Mouse (Mus musculus): ENCODE data around the gene Hoxa5. TPM values are rescaled to one million over a fixed set of nuclear protein-coding genes. Genes with fewer than 3 reads are reported as not detected.

The Hoxa5 gene
- polyA plus RNA-seq, 1 experiment = 0.46 TPM

- Histone ChIP-seq H3K9me3 (peaks cover 9% of the 10 kb centered on the region; the same call in 1 of the 2 replicates), H3K27me3 (replicated peaks) (peaks cover 100% of the 10 kb centered on the region), H3K36me3 (replicated peaks; ENCODE audit: low read length) (no peaks in the 10 kb centered on the region), H3K4me1 (peaks cover 50% of the 10 kb centered on the region), H3K4me3 (replicated peaks) (no peak overlapping the region)
- TF ChIP-seq FLI1 (IDR thresholded peaks at IDR 0.05; ENCODE audit: low read length) = no peak
- no peak for TF ChIP-seq GATA1 (IDR thresholded peaks at IDR 0.05; ENCODE audit: borderline replicate concordance, low read length)
Observed at GRCm38 (mm10) chr6:52247766-52248637, 43.6 kb upstream of the Hoxa5 start.

DNA sequence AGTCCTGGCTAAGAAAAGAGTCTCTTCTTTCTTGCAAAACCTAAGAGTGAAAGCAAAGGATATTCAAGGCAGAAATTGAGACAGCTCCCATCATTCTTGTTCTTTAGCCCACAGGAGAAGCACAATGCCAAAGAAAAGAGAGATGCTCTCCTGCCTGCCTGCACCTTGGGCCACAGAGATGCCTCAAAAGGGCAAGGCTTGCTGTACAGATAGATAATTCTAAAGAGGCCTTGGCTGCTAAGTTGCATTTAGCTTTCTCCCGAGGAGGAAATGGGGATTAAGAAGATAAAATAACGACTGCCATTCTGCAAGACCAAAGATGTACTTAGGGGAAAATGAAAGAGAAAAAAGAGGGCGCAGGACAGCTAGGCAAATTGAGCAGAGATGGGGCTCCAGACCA, 42.5 kb upstream of the Hoxa5 start:
- H3K4me3 ChIP-seq (replicated peaks) = no peak overlapping the region
- peaks cover 99% of the 10 kb centered on the region for H3K27me3 ChIP-seq (replicated peaks)
- no peak for TF ChIP-seq FLI1 (IDR thresholded peaks at IDR 0.05; ENCODE audit: low read length)
- peaks cover 43% of the 10 kb centered on the region for H3K4me1 ChIP-seq
- no peaks in the 10 kb centered on the region for H3K36me3 ChIP-seq (replicated peaks; ENCODE audit: low read length)
- peaks cover 2% of the 10 kb centered on the region; the same call in 1 of the 2 replicates for H3K9me3 ChIP-seq

GRCm38 (mm10) chr6:52246403-52246803, 42.0 kb upstream of the Hoxa5 start:
- H3K9me3 ChIP-seq = peaks cover 2% of the 10 kb centered on the region; the same call in 1 of the 2 replicates
- peak overlapping the region; percentile 53 for H3K4me3 ChIP-seq (replicated peaks)
- no peaks in the 10 kb centered on the region for H3K36me3 ChIP-seq (replicated peaks; ENCODE audit: low read length)
- peaks cover 44% of the 10 kb centered on the region for H3K4me1 ChIP-seq
- TF ChIP-seq GATA1 (IDR thresholded peaks at IDR 0.05; ENCODE audit: borderline replicate concordance, low read length) (no peak), FLI1 (IDR thresholded peaks at IDR 0.05; ENCODE audit: low read length) (no peak)
- H3K27me3 ChIP-seq (replicated peaks) = peaks cover 99% of the 10 kb centered on the region

GRCm38 (mm10) chr6:52245757-52246142, 41.4 kb upstream of the Hoxa5 start, which contains the start of gene Hoxa11:
TSS of gene Hoxa11 (minus strand) at chr6:52245810.
- H3K9me3 ChIP-seq = no peaks in the 10 kb centered on the region
- H3K27me3 ChIP-seq (replicated peaks) = peaks cover 99% of the 10 kb centered on the region
- no peaks in the 10 kb centered on the region for H3K36me3 ChIP-seq (replicated peaks; ENCODE audit: low read length)
- peak within 1 kb of the TSS; percentile 75 for H3K4me3 ChIP-seq (replicated peaks)
- H3K4me1 ChIP-seq = peaks cover 46% of the 10 kb centered on the region
- TF ChIP-seq GATA1 (IDR thresholded peaks at IDR 0.05; ENCODE audit: borderline replicate concordance, low read length) (no peak), FLI1 (IDR thresholded peaks at IDR 0.05; ENCODE audit: low read length) (no peak)

DNA sequence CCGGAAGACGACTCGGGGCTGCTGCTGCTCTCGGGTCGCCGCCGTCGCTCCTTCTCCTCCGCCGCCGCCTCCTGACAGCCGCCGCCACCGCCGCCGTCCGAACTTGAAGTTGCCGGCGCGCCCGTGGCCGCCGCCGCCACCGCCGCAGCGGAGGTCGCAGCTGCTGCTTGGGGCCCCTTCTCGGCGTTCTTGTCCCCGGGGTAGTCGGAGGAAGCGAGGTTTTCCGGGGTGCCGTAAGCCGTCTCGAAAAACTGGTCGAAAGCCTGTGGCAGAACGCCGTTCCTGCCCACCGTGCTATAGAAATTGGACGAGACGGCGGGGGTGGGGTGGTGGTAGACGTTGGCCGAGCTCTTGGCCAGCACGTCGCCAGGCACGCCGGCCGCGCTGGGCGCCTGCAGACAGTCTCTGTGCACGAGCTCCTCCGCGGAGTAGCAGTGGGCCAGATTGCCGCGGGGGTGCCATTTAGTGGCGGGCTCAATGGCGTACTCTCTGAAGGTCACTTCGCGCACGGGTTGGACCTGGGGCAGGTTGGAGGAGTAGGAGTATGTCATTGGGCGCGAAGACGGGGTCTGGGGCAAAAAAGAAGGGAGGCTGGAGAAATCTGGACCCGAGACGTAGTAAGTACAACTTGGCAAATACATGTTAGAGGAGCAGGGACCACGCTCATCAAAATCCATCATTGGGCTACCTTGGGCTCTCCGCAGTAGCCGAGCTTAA, 40.8 kb upstream of the Hoxa5 start:
- TF ChIP-seq GATA1 (IDR thresholded peaks at IDR 0.05; ENCODE audit: borderline replicate concordance, low read length) = no peak
- no peak for TF ChIP-seq FLI1 (IDR thresholded peaks at IDR 0.05; ENCODE audit: low read length)
- H3K36me3 ChIP-seq (replicated peaks; ENCODE audit: low read length) = no peaks in the 10 kb centered on the region
- peaks cover 52% of the 10 kb centered on the region for H3K4me1 ChIP-seq
- H3K27me3 ChIP-seq (replicated peaks) = peaks cover 99% of the 10 kb centered on the region
- H3K9me3 ChIP-seq = no peaks in the 10 kb centered on the region
- H3K4me3 ChIP-seq (replicated peaks) = peak overlapping the region; percentile 75

DNA sequence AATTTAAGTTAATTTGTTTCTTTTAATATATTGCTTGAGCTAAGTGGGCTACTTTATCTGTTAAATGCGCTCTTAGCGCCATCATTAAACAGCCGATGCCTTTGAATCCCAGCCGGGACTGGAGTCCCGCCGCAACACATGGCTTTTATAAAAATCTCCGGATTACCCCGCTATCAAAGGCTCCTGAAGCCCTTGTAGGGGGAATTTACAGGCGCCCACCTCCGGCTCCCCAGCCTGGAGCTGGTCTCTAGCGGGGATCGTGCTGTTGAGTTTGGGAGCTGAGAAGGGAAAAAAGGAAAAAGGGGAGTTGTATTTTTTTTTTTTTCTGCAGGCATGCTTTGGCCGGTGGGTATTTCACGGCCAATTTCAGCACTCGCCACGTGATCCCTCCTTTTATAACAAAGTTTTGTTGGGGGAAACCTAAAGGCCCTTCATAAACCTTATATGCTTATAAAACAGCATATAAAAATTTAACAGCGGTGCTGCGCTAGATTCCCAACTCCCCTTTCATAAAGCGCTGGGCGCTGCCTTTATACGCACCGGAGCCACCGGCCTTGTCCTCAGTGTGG, 40.2 kb upstream of the Hoxa5 start:
- Histone ChIP-seq H3K36me3 (replicated peaks; ENCODE audit: low read length) (no peaks in the 10 kb centered on the region), H3K4me1 (peaks cover 54% of the 10 kb centered on the region), H3K9me3 (no peaks in the 10 kb centered on the region), H3K27me3 (replicated peaks) (peaks cover 99% of the 10 kb centered on the region), H3K4me3 (replicated peaks) (peak overlapping the region; percentile 75)
- no peak for TF ChIP-seq FLI1 (IDR thresholded peaks at IDR 0.05; ENCODE audit: low read length)

- Histone ChIP-seq H3K4me3 (replicated peaks) (no peak overlapping the region), H3K27me3 (replicated peaks) (peaks cover 97% of the 10 kb centered on the region), H3K9me3 (no peaks in the 10 kb centered on the region), H3K4me1 (peaks cover 46% of the 10 kb centered on the region), H3K36me3 (replicated peaks; ENCODE audit: low read length) (no peaks in the 10 kb centered on the region)
- no peak for TF ChIP-seq FLI1 (IDR thresholded peaks at IDR 0.05; ENCODE audit: low read length)
- no peak for TF ChIP-seq GATA1 (IDR thresholded peaks at IDR 0.05; ENCODE audit: borderline replicate concordance, low read length)
Observed at GRCm38 (mm10) chr6:52243681-52244121, 39.3 kb upstream of the Hoxa5 start.

- peaks cover 97% of the 10 kb centered on the region for H3K27me3 ChIP-seq (replicated peaks)
Observed at GRCm38 (mm10) chr6:52242801-52243332, 38.5 kb upstream of the Hoxa5 start.

DNA sequence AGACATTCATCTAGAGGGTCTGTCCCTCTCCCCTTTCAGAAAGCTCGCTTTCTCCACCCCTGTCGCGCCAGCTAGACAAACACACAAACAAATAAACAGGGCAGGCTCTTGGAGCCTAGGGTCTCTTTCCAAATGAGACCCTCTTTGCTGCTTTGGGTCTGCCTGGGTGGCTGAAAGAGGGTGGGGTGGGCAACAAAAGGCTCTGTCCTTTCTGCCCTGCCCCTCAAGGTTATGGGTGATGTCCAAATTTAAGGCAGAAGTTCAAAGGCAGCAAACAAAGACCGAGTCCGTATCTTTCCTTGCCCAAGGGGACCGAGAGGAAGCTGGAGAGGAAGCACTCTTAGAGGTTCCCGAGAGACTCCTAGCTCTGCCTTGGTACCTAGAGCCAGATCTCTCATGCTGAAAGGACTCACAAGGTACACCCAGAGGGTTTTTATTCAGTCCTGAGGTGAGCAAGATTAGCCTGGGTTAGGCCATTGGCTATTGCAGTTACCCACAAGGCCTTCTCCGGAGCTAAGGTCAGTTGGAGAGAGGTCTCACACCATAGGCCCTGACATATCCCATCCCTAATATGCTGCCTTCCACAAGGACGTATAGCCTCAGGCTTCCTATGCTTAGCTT, 36.7 kb upstream of the Hoxa5 start:
- peaks cover 97% of the 10 kb centered on the region for H3K27me3 ChIP-seq (replicated peaks)
- H3K9me3 ChIP-seq = no peaks in the 10 kb centered on the region
- TF ChIP-seq GATA1 (IDR thresholded peaks at IDR 0.05; ENCODE audit: borderline replicate concordance, low read length) = no peak
- no peak for TF ChIP-seq FLI1 (IDR thresholded peaks at IDR 0.05; ENCODE audit: low read length)
- H3K36me3 ChIP-seq (replicated peaks; ENCODE audit: low read length) = no peaks in the 10 kb centered on the region
- H3K4me3 ChIP-seq (replicated peaks) = no peak overlapping the region
- peaks cover 28% of the 10 kb centered on the region for H3K4me1 ChIP-seq

More at GRCm38 (mm10) chr6:52242801-52243332, 38.5 kb upstream of the Hoxa5 start:
- H3K36me3 ChIP-seq (replicated peaks; ENCODE audit: low read length) = no peaks in the 10 kb centered on the region
- no peak overlapping the region for H3K4me3 ChIP-seq (replicated peaks)
- peaks cover 38% of the 10 kb centered on the region for H3K4me1 ChIP-seq
- TF ChIP-seq GATA1 (IDR thresholded peaks at IDR 0.05; ENCODE audit: borderline replicate concordance, low read length) (no peak), FLI1 (IDR thresholded peaks at IDR 0.05; ENCODE audit: low read length) (no peak)
- no peaks in the 10 kb centered on the region for H3K9me3 ChIP-seq

Measured in megakaryocyte, embryonic 14.5 days (primary cell).